7 mouse cellular contexts compared by ENCODE assay signal in genomic region chr15:86057413-86057812, GRCm38 (mm10). TPM values are rescaled to one million over a fixed set of nuclear protein-coding genes. Genes with fewer than 3 reads are reported as not detected.
DNase-seq lines count a peak whose midpoint lies in the region; ATAC-seq and TF ChIP-seq lines count a peak whose summit lies in the region.

Gene Gramd4 (plus strand): TSS chr15:86057695.

- H3K4me1 ChIP-seq in ES-E14 (ENCODE audit: control insufficient read depth in 2 of 2, insufficient read depth in 2 of 2, low read length in 2 of 2, poor library complexity in 1 of 2) = peaks cover 3 to 11% of the 10 kb centered on the region in 2 experiments; a peak in 2 of 4 replicates
- H3K4me1 ChIP-seq in heart, embryonic 11.5 days (ENCODE audit: control insufficient read depth, insufficient read depth, low read length) = peaks cover 40% of the 10 kb centered on the region
- H3K4me1 ChIP-seq in midbrain, embryonic 10.5 days = peaks cover 48% of the 10 kb centered on the region

- H3ac ChIP-seq in C2C12 (ENCODE audit: control insufficient read depth, insufficient read length, low read depth) = peak within 1 kb of the TSS; percentile 99

- no peak for TF ChIP-seq CTCF in C2C12 (IDR thresholded peaks at IDR 0.05; ENCODE audit: control insufficient read depth, insufficient read depth, insufficient read length)

- ATAC-seq in heart, embryonic 11.5 days (replicated peaks; ENCODE audit: insufficient number of reproducible peaks, low FRiP score, low TSS enrichment) = no peak

- H3K79me2 ChIP-seq in C2C12 (ENCODE audit: control insufficient read depth, insufficient read depth) = peaks cover 43% of the 10 kb centered on the region

- H3K4me3 ChIP-seq in C2C12 (ENCODE audit: insufficient read depth, poor library complexity, severe bottlenecking) (peak within 1 kb of the TSS; percentile 84), ES-E14 (ENCODE audit: insufficient read depth in 1 of 2, low read depth in 1 of 2, low read length in 2 of 2, poor library complexity in 1 of 2, severe bottlenecking in 1 of 2) (peak within 1 kb of the TSS; percentile 78 to 79)
- H3K4me3 ChIP-seq in heart, embryonic 11.5 days (ENCODE audit: low read depth, low read length) = peak within 1 kb of the TSS; percentile 80
- H3K4me3 ChIP-seq in midbrain, embryonic 10.5 days = peak within 1 kb of the TSS; percentile 89

- peak within 1 kb of the TSS; percentile 92 for H3K4me2 ChIP-seq in heart, embryonic 11.5 days

- no peaks in the 10 kb centered on the region for H3K9me3 ChIP-seq in ES-E14 (ENCODE audit: control insufficient read depth, insufficient read depth, low read depth, low read length)
- no peaks in the 10 kb centered on the region for H3K9me3 ChIP-seq in heart, embryonic 11.5 days (replicated peaks; ENCODE audit: control insufficient read depth, low read length)
- H3K9me3 ChIP-seq in midbrain, embryonic 10.5 days (replicated peaks) = no peaks in the 10 kb centered on the region

- 7% methylated on average over 6 of the region's 6 CpGs for WGBS in heart, embryonic 11.5 days (ENCODE audit: insufficient replicate concordance)
- WGBS in midbrain, embryonic 10.5 days = 18% methylated on average over 6 of the region's 6 CpGs

- DNase-seq in ES-E14 (ENCODE audit: low read depth, low spot score) = no peak
- peak; percentile 72 to 83 for DNase-seq in cerebellum, postnatal 14 days
- DNase-seq in layer of hippocampus, postnatal 36 days = no peak
- DNase-seq in midbrain, embryonic 10.5 days (ENCODE audit: low spot score) = no peak
- DNase-seq in urinary bladder, postnatal 25 days (ENCODE audit: low spot score) = no peak

- peak within 1 kb of the TSS; percentile 69 for H3K9ac ChIP-seq in ES-E14 (ENCODE audit: insufficient read depth, low read depth, low read length, poor library complexity, severe bottlenecking)
- H3K9ac ChIP-seq in heart, embryonic 11.5 days (ENCODE audit: low read depth, low read length) = peak within 1 kb of the TSS; percentile 85

- H3K27me3 ChIP-seq in C2C12 (ENCODE audit: control insufficient read depth, insufficient read depth, insufficient read length) = no peaks in the 10 kb centered on the region
- H3K27me3 ChIP-seq in heart, embryonic 11.5 days (ENCODE audit: control insufficient read depth, insufficient read depth, low read length) = no peaks in the 10 kb centered on the region
- H3K27me3 ChIP-seq in midbrain, embryonic 10.5 days (ENCODE audit: low read depth, poor library complexity, severe bottlenecking) = peaks cover 15% of the 10 kb centered on the region; the same call in 1 of the 2 replicates

- H3K36me3 ChIP-seq in C2C12 (ENCODE audit: control insufficient read depth, insufficient read depth) = peaks cover 6% of the 10 kb centered on the region
- no peaks in the 10 kb centered on the region for H3K36me3 ChIP-seq in ES-E14 (ENCODE audit: control insufficient read depth, insufficient read depth, low read length, poor library complexity, severe bottlenecking)
- H3K36me3 ChIP-seq in heart, embryonic 11.5 days (ENCODE audit: control insufficient read depth, insufficient read depth, low read length) = no peaks in the 10 kb centered on the region
- H3K36me3 ChIP-seq in midbrain, embryonic 10.5 days = no peaks in the 10 kb centered on the region

- in situ Hi-C loops in ES-E14 (cut with MboI; ENCODE audit: low sequenced_read_pairs in 2 of 2, unreplicated experiment in 2 of 2) = no loop called here

- no peak within 1 kb of the TSS for H3K27ac ChIP-seq in ES-E14 (ENCODE audit: insufficient read depth, low read depth, low read length, poor library complexity, severe bottlenecking)
- H3K27ac ChIP-seq in heart, embryonic 11.5 days (ENCODE audit: low read depth, low read length) = peak within 1 kb of the TSS; percentile 24; the same call in 1 of the 2 replicates
- peak within 1 kb of the TSS; percentile 96 for H3K27ac ChIP-seq in midbrain, embryonic 10.5 days (replicated peaks)

- H3K79me3 ChIP-seq in C2C12 (ENCODE audit: low read depth) = peaks cover 37% of the 10 kb centered on the region

TF ChIP-seq in C2C12, 6 proteins besides CTCF, POLR2A, EP300 and RAD21:
- TF ChIP-seq CEBPB (IDR thresholded peaks at IDR 0.05; ENCODE audit: low read depth) (no peak), MYOD1 (IDR thresholded peaks at IDR 0.05; ENCODE audit: control insufficient read depth, insufficient read length, low read depth) (peak; percentile 13), FOSL1 (IDR thresholded peaks at IDR 0.05; ENCODE audit: insufficient read depth, low read length, poor library complexity, severe bottlenecking) (peak; percentile 36), MAX (IDR thresholded peaks at IDR 0.05) (no peak)
TF ChIP-seq in C2C12: peak in this region for 2.

TF ChIP-seq in ES-E14, 5 proteins besides CTCF, POLR2A, EP300 and RAD21:
- TF ChIP-seq ZC3H11A (IDR thresholded peaks at IDR 0.05; ENCODE audit: borderline replicate concordance, low read depth, low read length) = no peak
- no peak for TF ChIP-seq HCFC1 (IDR thresholded peaks at IDR 0.05; ENCODE audit: borderline replicate concordance, insufficient read depth, low read length)
- no peak for TF ChIP-seq MAFK (IDR thresholded peaks at IDR 0.05; ENCODE audit: insufficient read depth, low read depth, low read length)
- no peak for TF ChIP-seq CHD2 (IDR thresholded peaks at IDR 0.05; ENCODE audit: low read depth, low read length)
- no peak for TF ChIP-seq ZNF384 (IDR thresholded peaks at IDR 0.05; ENCODE audit: low read depth, low read length)

RNA-seq across cellular contexts. Expression of gene Gramd4, which starts in this region (rescaled TPM):
- 36.2 TPM for polyA plus RNA-seq in C2C12 (2012; fragmentation: generic; extraction: Trizol)
- total RNA-seq in ES-E14 (2012; rRNA removed) = 19.6 and 24.5 TPM in 2 replicates
- 4.9 and 6.5 TPM in 2 replicates for polyA plus RNA-seq in heart, embryonic 11.5 days (2014; fragmentation: Nextera tagmentation; extraction: Ambion mirVana)
- 10 to 100 TPM; 25.4 to 30.9 TPM for total RNA-seq in layer of hippocampus, postnatal 36 days (2021)
- 14.3 and 16.7 TPM in 2 replicates for polyA plus RNA-seq in midbrain, embryonic 10.5 days (2016; fragmentation: Nextera tagmentation; extraction: Ambion mirVana)

Comparison
In these comparisons a context has a peak if more than half of its experiments do, and no peak if none do; other contexts are left out.
1. DNase-seq: peak in cerebellum, postnatal 14 days (2 of 2); none in ES-E14 (single experiment), layer of hippocampus, postnatal 36 days (0 of 2), midbrain, embryonic 10.5 days (single experiment) and urinary bladder, postnatal 25 days (single experiment).
2. Peak in every context shown above with its lines, with median percentiles within 50 percentile points of each other: H3K4me3 ChIP-seq.